Mouse (Mus musculus) G1E (cell line): ENCODE data around the gene Fgfr2. TPM values are rescaled to one million over a fixed set of nuclear protein-coding genes. Genes with fewer than 3 reads are reported as not detected.

Experiments used
- ATAC-seq: 2 replicates; pipeline ENCODE4 v1.8.0; 2016; ENCODE audit warnings: mild to moderate bottlenecking; ENCODE audit not compliant: insufficient number of reproducible peaks, poor library complexity, low FRiP score, severe bottlenecking; ENCODE audit errors: extremely low read depth
- DNase-seq: peaks from one replicate; pipeline ENCODE4 v3.0.0; 2012; ENCODE audit warnings: low spot score
- H3K27me3 ChIP-seq: 2 replicates; pipeline ENCODE4 v1.6.1; 2012; ENCODE audit warnings: mild to moderate bottlenecking, low read length, inconsistent platforms; ENCODE audit not compliant: insufficient read depth
- H3K36me3 ChIP-seq: replicated peaks from 2 replicates; pipeline ENCODE3; 2012; ENCODE audit warnings: mild to moderate bottlenecking, inconsistent platforms
- H3K4me1 ChIP-seq: 2 replicates; pipeline ENCODE4 v1.6.1; 2012; ENCODE audit warnings: low read depth, low read length, inconsistent platforms, mixed read lengths; ENCODE audit not compliant: insufficient read depth
- H3K4me3 ChIP-seq: 2 replicates; pipeline ENCODE4 v1.5.1; 2012; ENCODE audit warnings: low read depth, mild to moderate bottlenecking, inconsistent platforms, low read length, moderate library complexity, mixed read lengths
- H3K9me3 ChIP-seq: replicated peaks from 2 replicates; pipeline ENCODE4 v1.6.1; 2012; ENCODE audit warnings: inconsistent platforms
- CTCF ChIP-seq: IDR thresholded peaks from 2 replicates; pipeline ENCODE4 v1.5.1; 2012; ENCODE audit warnings: low read depth, low read length, inconsistent platforms, mixed read lengths
- GATA1 ChIP-seq: IDR thresholded peaks from 2 replicates; pipeline ENCODE4 v1.6.1; 2012; ENCODE audit warnings: borderline replicate concordance, low read length, inconsistent platforms, mixed read lengths
- GATA2 ChIP-seq: IDR thresholded peaks from 2 replicates; pipeline ENCODE4 v1.6.1; 2012; ENCODE audit warnings: low read depth, low read length, inconsistent platforms, borderline replicate concordance
- POLR2AphosphoS5 ChIP-seq: IDR thresholded peaks from 2 replicates; pipeline ENCODE4 v1.6.1; 2012; ENCODE audit warnings: low read depth, low read length, inconsistent platforms; ENCODE audit not compliant: insufficient replicate concordance
- TAL1 ChIP-seq: conservative IDR thresholded peaks from 2 replicates; pipeline ENCODE4 v1.6.1; 2012; ENCODE audit warnings: low read depth, low read length, inconsistent platforms, mixed read lengths
- polyA plus RNA-seq: library from polyadenylated mRNA; stranded (reverse); fragments of >175 nt; gene quantifications from 2 replicates; pipeline ENCODE4 v1.2.3, GENCODE M21; 2012
- total RNA-seq, 2 experiments: library from RNA; stranded (forward) in 1 of 2; stranded (reverse) in 1 of 2; fragments of 200-1000 nt in 1 of 2; fragments of >200 nt in 1 of 2; fragmentation: Nextera tagmentation in 1 of 2; gene quantifications; 2 replicates each; pipeline ENCODE4 v1.2.3; 2014 to 2017

Fgfr2 gene
- total and polyA plus RNA-seq, 3 experiments: 0.22 TPM; not detected in 2

- TF ChIP-seq GATA2 (no peak), CTCF (no peak), POLR2AphosphoS5 (no peak), GATA1 (no peak), TAL1 (no peak)
- Histone ChIP-seq H3K4me1 (no peaks in the 10 kb centered on the region), H3K36me3 (no peaks in the 10 kb centered on the region), H3K27me3 (no peaks in the 10 kb centered on the region), H3K9me3 (peaks cover 60% of the 10 kb centered on the region), H3K4me3 (no peak overlapping the region)
- DNase-seq (no peak), ATAC-seq (no peak)
Observed at GRCm38 (mm10) chr7:130319799-130320556, 2803.2 kb downstream of the Fgfr2 start.

- Histone ChIP-seq H3K4me3 (no peak overlapping the region), H3K4me1 (no peaks in the 10 kb centered on the region), H3K9me3 (peaks cover 73% of the 10 kb centered on the region), H3K27me3 (no peaks in the 10 kb centered on the region), H3K36me3 (no peaks in the 10 kb centered on the region)
- no peak for TF ChIP-seq TAL1
- TF ChIP-seq POLR2AphosphoS5: no peak
- no peak for TF ChIP-seq CTCF
- TF ChIP-seq GATA1: no peak
- TF ChIP-seq GATA2: no peak
- no peak for ATAC-seq
- no peak for DNase-seq
Observed at GRCm38 (mm10) chr7:130316294-130316693, 2806.9 kb downstream of the Fgfr2 start.

- no peak for ATAC-seq
- TF ChIP-seq POLR2AphosphoS5: no peak
- no peaks in the 10 kb centered on the region for H3K4me1 ChIP-seq
- H3K9me3 ChIP-seq: peaks cover 72% of the 10 kb centered on the region
- no peak overlapping the region for H3K4me3 ChIP-seq
- no peaks in the 10 kb centered on the region for H3K36me3 ChIP-seq
- no peaks in the 10 kb centered on the region for H3K27me3 ChIP-seq
- DNase-seq: no peak
Observed at GRCm38 (mm10) chr7:130315221-130315620, 2807.9 kb downstream of the Fgfr2 start.

- Histone ChIP-seq H3K36me3 (no peaks in the 10 kb centered on the region), H3K27me3 (no peaks in the 10 kb centered on the region), H3K9me3 (peaks cover 69% of the 10 kb centered on the region), H3K4me1 (no peaks in the 10 kb centered on the region), H3K4me3 (no peak overlapping the region)
- DNase-seq (no peak), ATAC-seq (no peak)
- TF ChIP-seq GATA2 (no peak), CTCF (no peak), GATA1 (no peak), TAL1 (no peak), POLR2AphosphoS5 (no peak)
Observed at GRCm38 (mm10) chr7:130314658-130315057, 2808.5 kb downstream of the Fgfr2 start.

- ATAC-seq (no peak), DNase-seq (no peak)
- H3K36me3 ChIP-seq: no peaks in the 10 kb centered on the region
- H3K4me3 ChIP-seq: no peak overlapping the region
- H3K9me3 ChIP-seq: peaks cover 71% of the 10 kb centered on the region
- no peaks in the 10 kb centered on the region for H3K4me1 ChIP-seq
- H3K27me3 ChIP-seq: no peaks in the 10 kb centered on the region
- TF ChIP-seq POLR2AphosphoS5: no peak
- no peak for TF ChIP-seq GATA2
- no peak for TF ChIP-seq TAL1
- TF ChIP-seq CTCF: no peak
- no peak for TF ChIP-seq GATA1
Observed at GRCm38 (mm10) chr7:130311362-130311761, 2811.8 kb downstream of the Fgfr2 start.

GRCm38 (mm10) chr7:130309180-130309579 lies 2814.0 kb downstream of the Fgfr2 start:
- Histone ChIP-seq H3K9me3 (peaks cover 76% of the 10 kb centered on the region), H3K4me1 (no peaks in the 10 kb centered on the region), H3K36me3 (no peaks in the 10 kb centered on the region), H3K27me3 (no peaks in the 10 kb centered on the region), H3K4me3 (no peak overlapping the region)
- ATAC-seq: no peak
- no peak for DNase-seq
- no peak for TF ChIP-seq GATA1
- no peak for TF ChIP-seq GATA2

- H3K4me1 ChIP-seq: no peaks in the 10 kb centered on the region
- peaks cover 73% of the 10 kb centered on the region for H3K9me3 ChIP-seq
- no peak for DNase-seq
- H3K27me3 ChIP-seq: no peaks in the 10 kb centered on the region
- no peak for ATAC-seq
- TF ChIP-seq GATA1 (no peak), TAL1 (no peak), GATA2 (no peak), POLR2AphosphoS5 (no peak), CTCF (no peak)
- H3K4me3 ChIP-seq: no peak overlapping the region
- H3K36me3 ChIP-seq: no peaks in the 10 kb centered on the region
Observed at GRCm38 (mm10) chr7:130307036-130307435, 2816.1 kb downstream of the Fgfr2 start.
